Mouse (Mus musculus): ENCODE data around the gene Gpc5. TPM values are rescaled to one million over a fixed set of nuclear protein-coding genes. Genes with fewer than 3 reads are reported as not detected.
A peak's percentile ranks its signal among the peaks of the same experiment; 100 is the strongest.

Gpc5 gene
- total and polyA plus RNA-seq, 2 experiments: not detected

DNA sequence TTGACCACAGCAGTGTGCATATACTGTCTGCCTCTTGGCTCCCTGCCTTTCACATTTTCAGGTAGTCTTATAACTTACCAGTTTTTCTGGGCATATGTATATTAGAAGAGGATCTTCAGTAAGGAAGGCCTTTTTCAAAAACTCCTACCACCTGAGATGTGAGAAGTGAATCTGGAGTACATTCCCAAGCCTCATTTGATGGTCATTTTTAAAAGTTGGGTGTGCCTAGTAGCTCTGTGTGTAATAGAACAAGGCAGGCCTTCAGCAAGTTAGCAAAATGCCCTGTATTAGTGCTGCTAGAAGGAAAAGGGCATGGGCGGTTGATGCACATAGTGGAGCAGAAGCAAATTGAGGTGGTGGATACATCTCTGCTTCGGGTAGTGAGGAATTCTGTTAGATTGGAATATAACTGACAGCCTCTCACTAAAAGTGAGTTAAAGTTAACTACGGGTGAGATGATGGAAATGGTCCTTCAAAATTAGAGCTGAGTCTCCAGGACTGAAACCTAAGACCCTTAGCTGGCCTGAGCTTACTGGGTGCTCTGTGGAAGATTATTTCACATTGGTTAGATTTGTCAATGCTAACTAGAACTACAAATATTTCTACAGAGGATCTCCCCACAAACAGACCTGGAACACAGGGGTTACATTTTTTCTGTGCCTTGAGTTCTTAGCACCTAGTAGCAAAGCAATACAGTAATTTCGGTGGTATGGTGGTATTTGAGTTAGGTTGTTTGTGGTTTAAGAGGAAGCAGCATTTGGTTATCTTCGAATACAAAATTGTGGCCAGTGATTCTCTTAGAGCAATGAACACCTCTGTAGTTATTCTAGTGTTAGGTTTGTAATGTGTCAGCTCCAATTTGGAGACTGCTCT is 43.8 kb upstream of the Gpc5 start:
- H3K27ac ChIP-seq (replicated peaks; ENCODE audit: insufficient read depth, low read depth, low read length): no peak overlapping the region
- no peak overlapping the region for H3K4me3 ChIP-seq (ENCODE audit: insufficient read depth, low read depth, low read length)
- no peaks in the 10 kb centered on the region for H3K27me3 ChIP-seq (ENCODE audit: control insufficient read depth, insufficient read depth, low read length)
- no peak overlapping the region for H3K9ac ChIP-seq (ENCODE audit: low read depth, low read length)
- TF ChIP-seq CTCF (IDR thresholded peaks at IDR 0.05; ENCODE audit: low read depth, low read length) (no peak), POLR2A (IDR thresholded peaks at IDR 0.05; ENCODE audit: extremely low read depth, insufficient read depth, low read length) (no peak)
- 79% methylated on average over 5 of the region's 5 CpGs for WGBS
- DNase-seq (ENCODE audit: extremely low read depth, low read depth, low spot score): no peak
- H3K4me1 ChIP-seq (ENCODE audit: control insufficient read depth, insufficient read depth, low read length): peaks cover 4% of the 10 kb centered on the region; the same call in 1 of the 2 replicates
- H3K36me3 ChIP-seq (ENCODE audit: control insufficient read depth, insufficient read depth, low read length): peaks cover 31% of the 10 kb centered on the region
- H3K79me2 ChIP-seq (ENCODE audit: control insufficient read depth, insufficient read depth, low read length): peaks cover 4% of the 10 kb centered on the region

DNA sequence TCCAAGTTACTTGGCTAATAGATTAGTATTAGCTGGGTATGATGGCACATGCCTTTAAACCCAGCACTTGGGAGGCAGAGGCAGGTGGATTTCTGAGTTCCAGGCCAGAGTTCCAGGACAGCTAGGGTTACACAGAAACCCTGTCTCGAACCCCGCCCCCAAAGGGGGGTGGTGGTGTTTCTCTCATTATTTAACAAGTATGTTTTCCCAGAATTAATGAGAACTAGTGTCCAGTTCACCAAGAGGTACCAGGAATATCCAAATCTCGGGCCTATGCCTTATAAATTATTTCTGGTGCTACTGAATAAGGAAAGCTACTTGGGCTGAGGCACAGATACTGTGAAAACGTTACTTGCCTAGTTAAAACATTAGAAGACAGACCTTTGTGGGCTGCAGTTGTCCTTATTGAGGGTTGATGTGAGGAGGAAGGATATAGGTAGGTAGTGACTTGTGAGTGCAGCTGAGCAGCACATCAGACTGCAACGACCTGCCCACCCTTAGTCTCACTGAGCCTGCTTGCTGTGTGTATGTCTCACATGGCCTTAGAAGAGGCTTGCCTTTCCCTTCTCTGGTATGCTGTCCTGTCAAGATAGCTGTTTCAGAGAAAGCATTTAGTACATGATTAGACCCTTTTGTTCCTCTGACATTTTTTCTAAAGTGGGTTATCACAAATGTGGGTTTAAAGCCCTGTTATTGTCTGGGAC is 43.0 kb upstream of the Gpc5 start:
- TF ChIP-seq POLR2A (IDR thresholded peaks at IDR 0.05; ENCODE audit: extremely low read depth, insufficient read depth, low read length) (no peak), CTCF (IDR thresholded peaks at IDR 0.05; ENCODE audit: low read depth, low read length) (no peak)
- WGBS: 61% methylated on average over 5 of the region's 5 CpGs
- Histone ChIP-seq H3K4me1 (ENCODE audit: control insufficient read depth, insufficient read depth, low read length) (peaks cover 4% of the 10 kb centered on the region; the same call in 1 of the 2 replicates), H3K4me3 (ENCODE audit: insufficient read depth, low read depth, low read length) (no peak overlapping the region), H3K79me2 (ENCODE audit: control insufficient read depth, insufficient read depth, low read length) (no peaks in the 10 kb centered on the region; the same call in none of the 2 replicates), H3K27me3 (ENCODE audit: control insufficient read depth, insufficient read depth, low read length) (no peaks in the 10 kb centered on the region), H3K36me3 (ENCODE audit: control insufficient read depth, insufficient read depth, low read length) (peaks cover 23% of the 10 kb centered on the region), H3K9ac (ENCODE audit: low read depth, low read length) (no peak overlapping the region), H3K27ac (replicated peaks; ENCODE audit: insufficient read depth, low read depth, low read length) (no peak overlapping the region)
- DNase-seq (ENCODE audit: extremely low read depth, low read depth, low spot score): no peak

DNA sequence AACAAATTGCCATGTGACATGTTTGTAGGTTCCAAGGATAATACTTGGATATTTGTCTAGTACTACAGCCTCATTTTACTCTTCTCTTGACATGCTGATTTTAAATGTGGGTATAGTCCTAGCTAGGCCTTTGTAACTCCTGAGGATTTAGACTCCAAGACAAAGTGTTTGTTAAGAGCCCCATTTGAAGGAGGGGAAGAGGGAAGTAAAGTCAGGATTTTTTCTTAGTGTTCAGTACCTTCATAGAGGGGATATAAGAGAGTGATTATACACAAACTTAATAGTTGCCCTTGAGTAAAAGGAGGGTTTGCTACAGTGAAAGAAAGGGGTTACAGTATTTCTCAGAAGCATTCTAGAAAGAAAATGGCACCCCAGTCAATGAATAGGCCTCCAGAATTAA is 42.2 kb upstream of the Gpc5 start:
- no peak for DNase-seq (ENCODE audit: extremely low read depth, low read depth, low spot score)
- Histone ChIP-seq H3K79me2 (ENCODE audit: control insufficient read depth, insufficient read depth, low read length) (no peaks in the 10 kb centered on the region), H3K27me3 (ENCODE audit: control insufficient read depth, insufficient read depth, low read length) (no peaks in the 10 kb centered on the region), H3K27ac (replicated peaks; ENCODE audit: insufficient read depth, low read depth, low read length) (no peak overlapping the region), H3K9ac (ENCODE audit: low read depth, low read length) (no peak overlapping the region), H3K4me3 (ENCODE audit: insufficient read depth, low read depth, low read length) (no peak overlapping the region), H3K4me1 (ENCODE audit: control insufficient read depth, insufficient read depth, low read length) (peaks cover 4% of the 10 kb centered on the region; the same call in 1 of the 2 replicates), H3K36me3 (ENCODE audit: control insufficient read depth, insufficient read depth, low read length) (peaks cover 17% of the 10 kb centered on the region)
- TF ChIP-seq POLR2A (IDR thresholded peaks at IDR 0.05; ENCODE audit: extremely low read depth, insufficient read depth, low read length) (no peak), CTCF (IDR thresholded peaks at IDR 0.05; ENCODE audit: low read depth, low read length) (no peak)

DNA sequence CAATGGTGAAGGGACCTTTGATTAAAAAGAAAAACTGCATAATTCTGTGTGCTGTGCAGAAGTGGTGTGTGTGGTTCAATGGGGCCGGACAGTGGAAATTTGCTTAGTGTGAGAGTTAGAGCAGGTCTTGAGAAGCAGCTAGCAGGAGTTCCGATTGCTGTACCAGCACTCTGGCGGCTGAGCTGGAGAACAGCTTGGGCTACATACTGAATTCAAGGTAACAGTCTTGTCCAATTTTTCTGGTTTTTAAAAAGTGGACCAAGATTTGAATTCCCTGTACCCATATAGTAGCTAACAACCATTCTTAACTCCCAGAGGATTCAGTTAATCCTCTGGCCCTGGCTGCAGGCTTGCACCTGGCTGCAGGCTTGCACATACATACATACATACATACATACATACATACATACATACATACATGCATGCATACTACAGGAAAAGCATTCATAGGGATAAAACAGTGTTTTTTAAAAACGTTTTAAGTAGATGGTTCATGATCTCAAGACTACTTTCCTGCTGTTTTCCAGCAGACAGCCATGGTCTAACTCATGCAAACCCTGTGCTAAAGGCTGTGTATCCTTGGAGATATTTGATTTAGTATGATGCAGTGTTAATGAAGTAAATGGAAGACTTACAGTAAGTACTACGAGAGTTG is 40.8 kb upstream of the Gpc5 start:
- Histone ChIP-seq H3K36me3 (ENCODE audit: control insufficient read depth, insufficient read depth, low read length) (peaks cover 7% of the 10 kb centered on the region), H3K27me3 (ENCODE audit: control insufficient read depth, insufficient read depth, low read length) (no peaks in the 10 kb centered on the region), H3K9ac (ENCODE audit: low read depth, low read length) (no peak overlapping the region), H3K27ac (replicated peaks; ENCODE audit: insufficient read depth, low read depth, low read length) (no peak overlapping the region), H3K4me3 (ENCODE audit: insufficient read depth, low read depth, low read length) (no peak overlapping the region), H3K4me1 (ENCODE audit: control insufficient read depth, insufficient read depth, low read length) (peaks cover 4% of the 10 kb centered on the region; the same call in 1 of the 2 replicates), H3K79me2 (ENCODE audit: control insufficient read depth, insufficient read depth, low read length) (no peaks in the 10 kb centered on the region)
- no peak for DNase-seq (ENCODE audit: extremely low read depth, low read depth, low spot score)
- WGBS: 85% methylated on average over 5 of the region's 5 CpGs
- no peak for TF ChIP-seq CTCF (IDR thresholded peaks at IDR 0.05; ENCODE audit: low read depth, low read length)
- no peak for TF ChIP-seq POLR2A (IDR thresholded peaks at IDR 0.05; ENCODE audit: extremely low read depth, insufficient read depth, low read length)

DNA sequence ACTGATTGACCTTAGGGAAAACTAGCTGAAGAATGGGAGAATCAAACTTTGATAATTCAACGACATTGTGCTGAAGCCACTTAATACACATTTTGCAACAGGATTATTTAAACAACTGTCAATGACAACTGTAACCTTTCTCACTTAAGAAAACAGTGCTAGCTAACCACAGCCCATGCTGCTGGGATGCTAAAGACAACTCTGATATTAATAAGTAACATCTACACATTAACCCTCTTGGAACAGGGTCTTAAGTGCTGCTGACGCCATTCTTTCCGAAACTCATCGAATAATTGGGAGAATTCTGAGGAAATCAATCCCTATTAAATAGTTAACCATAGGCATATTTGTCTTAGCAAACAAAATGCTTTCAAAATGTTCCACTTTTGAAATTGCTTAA is 39.6 kb upstream of the Gpc5 start:
- Histone ChIP-seq H3K9ac (ENCODE audit: low read depth, low read length) (no peak overlapping the region), H3K79me2 (ENCODE audit: control insufficient read depth, insufficient read depth, low read length) (no peaks in the 10 kb centered on the region), H3K4me1 (ENCODE audit: control insufficient read depth, insufficient read depth, low read length) (peaks cover 4% of the 10 kb centered on the region; the same call in 1 of the 2 replicates), H3K27ac (replicated peaks; ENCODE audit: insufficient read depth, low read depth, low read length) (no peak overlapping the region), H3K36me3 (ENCODE audit: control insufficient read depth, insufficient read depth, low read length) (no peaks in the 10 kb centered on the region; the same call in 1 of the 2 replicates), H3K27me3 (ENCODE audit: control insufficient read depth, insufficient read depth, low read length) (no peaks in the 10 kb centered on the region), H3K4me3 (ENCODE audit: insufficient read depth, low read depth, low read length) (no peak overlapping the region)
- WGBS: 22% methylated on average over 4 of the region's 4 CpGs
- TF ChIP-seq POLR2A (IDR thresholded peaks at IDR 0.05; ENCODE audit: extremely low read depth, insufficient read depth, low read length) (no peak), CTCF (IDR thresholded peaks at IDR 0.05; ENCODE audit: low read depth, low read length) (no peak)
- DNase-seq (ENCODE audit: extremely low read depth, low read depth, low spot score): peak; percentile 95
